In the genomic region with DNA sequence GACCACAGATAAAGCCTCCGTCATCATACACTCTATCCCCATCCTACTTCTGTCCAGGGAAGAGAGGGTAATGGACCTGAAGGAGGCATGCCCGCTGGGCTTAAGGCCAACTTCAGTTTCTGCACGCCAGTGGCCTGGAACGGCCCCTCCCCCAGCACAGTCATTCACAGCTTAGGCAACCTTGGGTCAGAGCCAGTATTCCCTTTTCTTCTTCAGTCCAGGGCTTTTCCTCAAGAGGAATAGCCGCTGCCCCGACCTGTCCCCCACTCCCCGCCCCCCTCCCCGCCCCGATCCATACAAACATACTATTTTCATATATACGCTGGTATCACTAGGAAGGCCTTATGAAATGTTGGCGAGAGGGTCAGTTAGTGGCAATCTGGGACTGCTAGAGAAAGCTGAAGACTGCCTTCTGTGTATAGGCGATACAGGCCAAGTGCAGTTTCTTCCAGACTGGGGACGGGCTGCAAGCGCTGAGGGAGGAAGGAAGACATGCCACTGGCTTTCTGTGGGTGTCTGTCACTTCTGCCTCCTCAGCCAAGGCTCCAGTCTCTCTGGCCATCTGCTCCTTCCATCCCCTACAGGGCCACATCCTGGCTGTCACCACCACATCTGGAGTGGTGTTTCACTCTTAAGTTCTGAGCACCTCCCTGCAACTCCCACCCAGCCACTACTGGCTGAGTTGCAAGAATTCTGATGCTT, we compare ENCODE assay signal across 8 mouse cellular contexts.
DNase-seq lines count a peak whose midpoint lies in the region; ATAC-seq and TF ChIP-seq lines count a peak whose summit lies in the region.

No protein-coding gene starts in this region.

- TF ChIP-seq CTCF in hindbrain, postnatal 0 days (IDR thresholded peaks at IDR 0.05; ENCODE audit: low read depth), result no peak

- peak overlapping the region; percentile 29; the same call in 1 of the 2 replicates for H3K4me2 ChIP-seq in hindbrain, postnatal 0 days (ENCODE audit: low read depth, low read length)

- peak; percentile 72 for DNase-seq in retina, postnatal 1 day
- no peak for DNase-seq in retina, embryonic 14.5 days (ENCODE audit: low spot score)
- DNase-seq in gastrocnemius, adult 8-10 months (ENCODE audit: low spot score in 2 of 2), result peak; percentile 69 to 70
- DNase-seq in hindbrain, postnatal 0 days (ENCODE audit: low spot score), result peak; percentile 85
- peak; percentile 70 to 79 for DNase-seq in left cerebral cortex, postnatal 14 days (ENCODE audit: low spot score in 2 of 2)
- DNase-seq in ovary, postnatal 36 days (ENCODE audit: low spot score), result peak; percentile 81
- DNase-seq in thymus, adult 18-20 months, result no peak
- DNase-seq in liver, result no peak

- 36% methylated on average over 14 of the region's 14 CpGs for WGBS in hindbrain, postnatal 0 days

- H3K9ac ChIP-seq in hindbrain, postnatal 0 days (replicated peaks; ENCODE audit: low read length), result no peak overlapping the region

- H3K27ac ChIP-seq in hindbrain, postnatal 0 days, result peak overlapping the region; percentile 62

- H3K9me3 ChIP-seq in hindbrain, postnatal 0 days (ENCODE audit: low read length), result no peaks in the 10 kb centered on the region

- intact Hi-C loops in left cerebral cortex, postnatal 14 days (cut with DNase I), result no loop called here

- peaks cover 28% of the 10 kb centered on the region for H3K4me1 ChIP-seq in hindbrain, postnatal 0 days (ENCODE audit: insufficient read depth, low read length)

- no peaks in the 10 kb centered on the region for H3K36me3 ChIP-seq in hindbrain, postnatal 0 days (ENCODE audit: insufficient read depth, low read length)

- no peaks in the 10 kb centered on the region for H3K27me3 ChIP-seq in hindbrain, postnatal 0 days (ENCODE audit: insufficient read depth, low read length)

- no peak overlapping the region for H3K4me3 ChIP-seq in hindbrain, postnatal 0 days (ENCODE audit: low read length)

- peak; percentile 72 for ATAC-seq in hindbrain, postnatal 0 days

Comparison
In these comparisons a context has a peak if more than half of its experiments do, and no peak if none do; other contexts are left out.
1. DNase-seq: peak in retina, postnatal 1 day (single experiment), gastrocnemius, adult 8-10 months (2 of 2), hindbrain, postnatal 0 days (single experiment), left cerebral cortex, postnatal 14 days (2 of 2) and ovary, postnatal 36 days (single experiment); none in retina, embryonic 14.5 days (single experiment), thymus, adult 18-20 months (0 of 2) and liver (single experiment).